Mouse (Mus musculus) lung, postnatal 25 days (tissue): ENCODE data around the gene Gm9999.
"Not testable (repeated sequence)": the region's sequence is repeated elsewhere in the genome, so short reads cannot be mapped to it uniquely, and the experiment has no call there.

ENCODE experiments used
- DNase-seq: peaks from one replicate; pipeline ENCODE4 v3.0.0; 2022; ENCODE audit warnings: low spot score

Gene Gm9999

GRCm38 (mm10) chr7:46983280-46983679, at the start of gene Gm9999:
Gene Gm9999, plus strand, starts transcription at chr7:46983580.
- no peak for DNase-seq

GRCm38 (mm10) chr7:46934788-46935187, 48.6 kb upstream of the Gm9999 start:
- DNase-seq, result no peak

- DNase-seq, result peak; percentile 29
These were observed 47.5 kb upstream of the Gm9999 start for GRCm38 (mm10) chr7:46935847-46936246.

GRCm38 (mm10) chr7:46957831-46958691, 25.3 kb upstream of the Gm9999 start, which contains the start of gene Uevld:
Gene Uevld, minus strand, starts transcription at chr7:46958527.
- peak; percentile 95 for DNase-seq

DNA sequence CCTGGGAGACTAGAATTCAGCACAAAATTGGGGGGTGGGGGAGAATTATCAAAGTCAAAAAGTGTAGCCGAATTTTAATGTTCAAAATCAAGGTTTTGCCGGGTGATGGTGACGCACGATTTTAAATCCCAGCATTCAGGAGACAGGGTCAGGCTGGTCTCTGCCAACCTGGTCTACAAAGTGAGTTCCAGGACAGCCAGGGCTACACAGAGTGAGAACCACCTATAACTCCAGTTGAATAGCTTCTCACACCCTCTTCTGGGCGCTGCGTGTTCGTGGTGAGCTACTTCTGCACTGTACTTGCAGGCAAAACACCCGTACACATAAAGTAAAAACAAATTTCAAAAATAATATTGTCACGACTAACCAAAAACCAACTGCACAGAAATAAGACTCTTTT, 24.5 kb upstream of the Gm9999 start:
- no peak for DNase-seq

GRCm38 (mm10) chr7:46960991-46961390, 22.4 kb upstream of the Gm9999 start:
- DNase-seq, result no peak

DNA sequence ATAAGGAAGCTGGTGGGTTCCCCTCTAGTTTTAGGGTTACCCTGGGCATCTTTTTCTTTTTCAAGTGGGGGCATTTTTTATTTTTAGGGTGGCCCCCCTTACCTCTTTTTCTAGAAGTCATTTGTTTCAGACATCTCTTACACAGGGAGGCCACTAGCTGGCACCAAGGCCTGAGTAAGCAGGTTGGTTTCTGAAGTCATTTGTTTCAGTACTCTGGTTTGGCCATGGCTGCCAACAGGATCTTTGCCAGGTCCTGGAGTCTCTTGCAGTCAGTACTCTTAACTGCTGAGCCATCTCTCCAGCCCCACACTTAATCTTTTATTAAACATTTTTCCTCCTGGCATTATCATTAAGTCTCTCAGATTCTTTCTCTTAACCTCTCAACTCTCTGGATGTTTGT, 21.2 kb upstream of the Gm9999 start:
- no peak for DNase-seq

GRCm38 (mm10) chr7:46962806-46963618, 20.4 kb upstream of the Gm9999 start:
- peak; percentile 77 for DNase-seq

DNA sequence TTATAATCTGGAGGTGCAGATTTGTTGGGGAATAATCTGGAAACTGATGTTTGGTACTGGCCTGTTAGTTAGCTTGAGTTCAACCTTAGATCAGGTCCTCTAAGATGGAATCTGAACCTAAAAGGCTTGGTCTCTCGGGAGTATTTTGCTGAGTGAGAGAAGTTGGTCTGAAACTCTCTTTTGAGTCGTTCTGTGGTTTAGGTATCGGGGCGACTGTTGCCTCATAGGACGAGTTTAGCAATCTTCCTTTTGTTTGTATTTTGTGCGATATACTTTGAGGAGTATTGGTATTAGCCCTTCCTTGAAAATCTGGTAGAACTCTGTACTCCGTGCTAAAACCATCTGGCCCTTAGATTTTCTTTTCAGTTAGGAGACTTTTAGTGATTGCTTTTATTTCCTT, 19.3 kb upstream of the Gm9999 start:
- DNase-seq, result no peak

DNA sequence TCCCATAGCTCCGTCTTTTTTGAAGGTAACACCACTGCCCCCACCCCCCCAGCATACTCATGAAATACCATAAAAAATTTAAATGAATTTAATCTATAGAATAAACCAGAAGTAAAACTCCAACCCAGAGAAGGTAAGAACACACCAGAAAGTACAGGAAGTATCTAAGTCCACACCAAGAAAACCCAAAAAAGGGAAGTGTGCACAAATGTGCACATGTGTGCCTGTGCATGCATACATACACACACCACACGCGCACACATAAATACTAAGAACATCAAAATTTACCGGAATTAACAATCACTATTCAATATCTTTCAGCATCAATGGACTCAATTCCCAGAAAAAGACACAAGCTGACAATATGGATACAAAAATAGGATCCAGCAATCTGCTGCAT, 13.5 kb upstream of the Gm9999 start:
- DNase-seq, result no peak

DNA sequence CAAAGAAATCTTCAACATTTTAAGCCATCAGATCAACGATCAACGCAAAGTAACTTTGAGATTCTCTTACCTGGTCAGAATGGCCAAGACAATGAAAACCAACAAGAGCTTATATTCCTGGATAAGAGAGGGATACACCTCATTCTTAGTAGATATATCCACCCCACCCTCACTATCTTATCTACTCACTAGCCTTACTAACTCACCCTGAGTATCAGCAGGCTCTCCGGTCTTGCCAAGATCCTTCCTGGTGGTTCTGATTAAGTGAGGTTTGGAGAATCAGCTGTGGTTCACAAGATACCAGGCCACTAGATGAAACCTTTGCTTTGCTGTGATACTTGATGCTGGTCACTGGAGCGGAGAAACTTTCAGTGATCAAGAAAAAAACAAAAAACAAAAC, 8.7 kb upstream of the Gm9999 start:
- DNase-seq, result no peak

- DNase-seq, result no peak
These were observed 7.9 kb upstream of the Gm9999 start for GRCm38 (mm10) chr7:46975456-46975855.

GRCm38 (mm10) chr7:46985718-46986505, 2.5 kb downstream of the Gm9999 start:
- DNase-seq, result peak; percentile 57

DNA sequence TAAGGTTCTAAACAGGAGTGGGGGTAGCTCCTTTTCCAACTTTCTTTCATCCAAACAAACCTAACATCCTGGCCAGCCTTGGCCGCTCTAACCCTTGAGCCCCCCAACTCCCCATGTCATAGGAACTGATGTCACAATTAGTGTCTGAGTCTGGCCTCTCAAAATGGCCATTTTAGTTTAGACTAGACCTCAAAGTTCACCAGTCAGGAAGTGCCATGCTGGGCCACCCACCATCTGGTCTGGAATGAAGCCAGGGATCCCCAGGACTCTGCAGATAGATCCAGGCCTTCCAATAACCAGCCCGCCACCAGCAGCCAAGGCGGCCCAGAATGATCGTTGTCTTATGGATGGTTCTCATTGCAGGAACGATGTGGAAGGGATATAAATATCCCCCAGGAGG, 3.3 kb downstream of the Gm9999 start:
- DNase-seq, result peak; percentile 7

GRCm38 (mm10) chr7:46987073-46987472, 3.7 kb downstream of the Gm9999 start:
- no peak for DNase-seq

DNA sequence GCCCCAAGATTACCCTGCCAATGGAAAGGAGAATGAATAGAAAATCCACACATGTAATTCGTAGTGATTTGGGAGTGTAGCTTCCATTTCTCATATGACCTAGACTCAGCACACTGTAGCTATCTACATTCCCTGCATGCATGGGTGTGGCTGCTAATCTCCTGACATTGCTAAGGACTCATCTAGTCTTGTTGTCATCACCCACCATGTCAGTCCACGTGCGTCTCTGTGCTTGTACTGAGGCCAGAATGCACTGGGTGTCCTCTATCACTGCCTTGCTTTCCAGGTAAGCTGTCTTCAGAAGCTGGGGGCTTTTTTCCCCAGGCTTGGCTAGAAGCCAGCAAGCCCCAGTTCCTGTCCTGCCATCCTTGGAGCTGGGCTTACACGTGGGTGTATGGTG, 6.0 kb downstream of the Gm9999 start:
- DNase-seq, result not testable (repeated sequence)

- DNase-seq, result no peak
These were observed 9.7 kb downstream of the Gm9999 start for GRCm38 (mm10) chr7:46993079-46993478.

GRCm38 (mm10) chr7:46995558-46995957, 12.2 kb downstream of the Gm9999 start:
- DNase-seq, result no peak

- DNase-seq, result no peak
These were observed 13.6 kb downstream of the Gm9999 start for GRCm38 (mm10) chr7:46997008-46997407.

- DNase-seq, result no peak
These were observed 14.4 kb downstream of the Gm9999 start for GRCm38 (mm10) chr7:46997644-46998395.

GRCm38 (mm10) chr7:46998942-46999341, 15.6 kb downstream of the Gm9999 start:
- no peak for DNase-seq
